Mouse (Mus musculus) inflammation-experienced regulatory T-cells, adult 6 months (primary cell): ENCODE data around the gene Cabp1. TPM values are rescaled to one million over a fixed set of nuclear protein-coding genes. Genes with fewer than 3 reads are reported as not detected.

ENCODE experiments used
- ATAC-seq: one replicate; pipeline ENCODE4 v1.8.0; 2017
- polyA plus RNA-seq, 3 experiments: library from polyadenylated mRNA; unstranded; fragments of 100-300 nt; shearing (Covaris generic); gene quantifications; one replicate each; pipeline ENCODE4 v1.2.1; 2017

The Cabp1 gene
- polyA plus RNA-seq = not detected

GRCm38 (mm10) chr5:115193669-115194625 is at the start of gene Cabp1:
Cabp1 (minus strand) TSS chr5:115194381.
- ATAC-seq = peak; percentile 55

GRCm38 (mm10) chr5:115240191-115240590 is 46.0 kb upstream of the Cabp1 start:
- no peak for ATAC-seq

GRCm38 (mm10) chr5:115238729-115239195 is 44.6 kb upstream of the Cabp1 start:
- ATAC-seq = no peak

- peak; percentile 73 for ATAC-seq
Measured at GRCm38 (mm10) chr5:115237803-115238728, 43.9 kb upstream of the Cabp1 start.

DNA sequence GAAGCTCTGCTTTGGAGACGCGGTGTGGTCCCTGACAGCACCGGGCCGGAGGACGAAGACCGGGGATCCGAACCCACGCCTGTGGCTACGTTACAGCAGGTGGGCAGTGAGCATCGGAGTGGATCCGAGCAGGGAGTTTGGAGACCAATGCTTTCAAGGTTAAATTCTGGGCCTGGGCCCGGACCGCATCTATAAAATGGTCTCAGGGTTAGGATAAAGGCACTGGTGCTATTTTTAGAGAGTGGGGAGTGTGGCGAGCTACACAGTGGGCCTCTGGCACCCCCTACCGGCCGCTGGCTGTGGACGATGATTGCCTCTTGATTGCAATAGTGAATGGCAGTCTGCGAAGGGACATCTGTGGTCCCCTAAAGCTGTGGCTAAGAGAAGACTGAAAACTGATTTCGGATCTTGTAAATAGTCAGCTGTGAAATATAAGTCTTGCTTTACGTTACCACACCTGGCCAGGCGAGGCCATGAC is 41.6 kb upstream of the Cabp1 start, which contains the start of gene Pop5:
Gene Pop5, plus strand, starts transcription at position 51 of the 478 bp plus-strand sequence.
- ATAC-seq = peak; percentile 67

- ATAC-seq = peak; percentile 80
Measured at GRCm38 (mm10) chr5:115235323-115235771, 41.2 kb upstream of the Cabp1 start.

DNA sequence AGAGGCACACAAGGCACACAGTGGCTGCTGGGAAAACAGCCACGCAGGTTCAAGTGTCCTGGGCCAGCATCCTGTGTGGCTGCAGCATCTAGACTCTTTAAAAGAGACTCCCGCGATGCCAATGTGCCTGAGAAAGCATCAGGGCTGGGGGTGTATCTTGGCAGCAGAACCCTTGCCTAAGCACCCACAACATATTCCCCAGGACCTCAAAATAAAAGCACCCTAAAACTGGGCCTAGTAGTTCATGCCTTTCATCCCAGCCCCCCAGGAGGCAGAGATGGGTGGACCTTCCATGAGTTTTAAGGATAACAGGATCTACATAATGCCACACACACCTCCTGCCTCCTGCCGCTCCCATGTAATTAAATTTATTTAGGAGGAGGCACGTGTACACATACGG is 40.3 kb upstream of the Cabp1 start:
- ATAC-seq = no peak

- no peak for ATAC-seq
Measured at GRCm38 (mm10) chr5:115233031-115233780, 39.0 kb upstream of the Cabp1 start.

- ATAC-seq = no peak
Measured at GRCm38 (mm10) chr5:115232516-115232915, 38.3 kb upstream of the Cabp1 start.

DNA sequence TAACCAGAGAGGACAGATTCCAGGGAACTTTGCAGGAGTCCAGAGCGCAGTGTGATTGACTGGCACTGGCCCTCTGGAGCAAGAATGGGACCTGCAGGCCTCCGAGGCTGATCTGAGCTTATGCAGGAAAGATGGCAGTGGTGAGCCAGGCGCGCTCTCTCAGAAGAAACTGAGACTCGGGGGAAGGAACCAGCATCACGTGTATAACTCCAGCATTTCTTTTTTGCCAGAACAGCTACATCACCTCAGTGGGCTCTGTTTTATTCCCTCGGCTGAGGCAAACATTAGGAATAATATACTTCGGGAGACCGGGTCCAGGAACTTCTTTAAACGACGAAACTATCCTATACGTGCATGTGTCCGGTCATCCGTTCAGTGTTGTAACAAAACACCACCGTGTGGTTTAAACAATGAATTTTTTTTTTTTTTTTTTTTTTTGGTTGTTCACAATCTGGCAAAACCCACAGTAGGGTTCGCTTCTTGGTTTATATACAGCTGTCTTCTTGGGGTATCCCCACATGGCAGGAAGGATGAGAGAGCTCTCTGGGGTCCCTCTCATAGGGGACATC is 37.5 kb upstream of the Cabp1 start:
- no peak for ATAC-seq

- no peak for ATAC-seq
Measured at GRCm38 (mm10) chr5:115230830-115231551, 36.8 kb upstream of the Cabp1 start.

GRCm38 (mm10) chr5:115222485-115222884 is 28.3 kb upstream of the Cabp1 start:
- no peak for ATAC-seq

- ATAC-seq = no peak
Measured at GRCm38 (mm10) chr5:115220931-115221640, 26.9 kb upstream of the Cabp1 start.

- no peak for ATAC-seq
Measured at GRCm38 (mm10) chr5:115217998-115218397, 23.8 kb upstream of the Cabp1 start.

DNA sequence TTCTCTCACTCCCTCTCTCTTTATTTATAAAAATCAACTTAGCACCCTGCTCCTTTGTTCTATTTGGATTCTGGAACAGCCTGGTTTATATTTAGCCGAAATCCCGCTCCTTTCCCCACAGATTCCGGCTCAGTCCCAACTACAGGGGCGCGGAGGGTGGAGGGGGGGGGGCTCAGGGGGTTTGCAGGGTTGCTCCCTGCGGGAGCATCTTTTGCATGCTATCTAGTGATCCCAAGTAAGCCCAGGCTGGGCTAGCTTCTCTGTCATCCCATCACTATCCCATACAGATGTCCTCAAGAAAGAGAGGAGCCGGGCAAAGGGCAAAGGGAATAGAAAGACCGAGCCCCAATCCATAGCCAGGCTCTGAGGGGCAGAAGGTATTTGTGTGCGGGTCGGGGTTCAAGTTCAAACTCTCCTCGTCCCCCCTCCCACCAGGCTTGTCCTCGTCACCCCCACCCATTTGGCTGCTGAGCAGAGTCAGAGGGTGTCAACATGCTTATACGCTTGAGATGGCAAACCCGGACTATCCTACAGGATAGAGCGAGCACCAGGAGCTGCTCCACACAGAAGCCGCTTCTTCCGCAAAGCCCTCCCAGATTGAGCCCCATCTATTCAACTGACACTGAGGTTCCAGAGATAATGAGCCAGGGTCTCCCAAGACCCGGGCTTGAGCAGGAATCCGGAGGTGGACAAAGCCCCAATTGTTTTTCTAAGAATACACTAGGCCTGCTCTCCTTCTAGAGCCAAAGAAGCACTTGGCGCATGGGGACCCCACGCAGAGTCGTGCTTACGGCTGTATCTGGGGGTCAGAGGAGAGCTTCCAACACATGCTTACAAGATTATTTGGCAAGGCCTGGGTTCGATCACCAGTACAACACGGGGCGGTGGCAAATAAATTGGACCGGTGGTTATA is 21.3 kb upstream of the Cabp1 start:
- no peak for ATAC-seq

DNA sequence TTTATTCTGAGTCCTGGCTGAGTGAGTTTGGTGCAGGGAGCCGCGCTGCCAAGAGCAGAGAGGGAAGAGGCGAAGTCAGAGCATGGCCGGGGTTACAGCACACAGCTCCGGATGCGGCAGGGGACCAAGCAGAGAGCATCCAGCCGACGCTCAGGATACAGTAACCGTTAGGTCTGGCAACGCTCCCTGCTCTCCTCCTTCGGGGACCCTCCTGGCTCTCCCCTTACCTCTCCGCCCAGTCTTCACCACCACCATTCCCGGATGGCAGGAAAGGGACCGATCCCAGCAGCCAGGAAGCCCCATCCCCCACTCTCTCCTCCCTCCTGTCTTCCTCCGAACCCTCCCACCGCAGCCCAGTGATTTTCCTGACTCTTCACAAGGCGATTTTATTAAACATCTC is 20.7 kb upstream of the Cabp1 start:
- ATAC-seq = no peak

DNA sequence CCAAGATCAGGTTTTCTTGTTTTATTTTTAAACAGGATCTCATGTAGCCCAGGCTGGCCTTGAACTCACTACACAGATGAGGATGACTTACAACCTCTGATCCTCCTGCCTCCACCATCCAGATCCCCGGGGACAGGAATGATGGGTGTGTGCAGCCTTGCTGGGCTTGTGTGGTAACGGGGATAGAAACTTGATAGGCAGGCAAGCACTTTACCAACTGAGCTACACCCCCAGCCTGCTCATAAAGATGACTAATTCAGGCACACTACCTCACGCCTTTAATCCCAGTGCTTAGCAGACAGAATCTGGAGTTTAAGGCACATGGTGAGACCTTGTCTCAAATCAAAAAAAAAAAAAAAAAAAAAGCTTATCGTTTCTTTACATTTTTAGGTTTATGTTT is 18.7 kb upstream of the Cabp1 start:
- ATAC-seq = no peak

GRCm38 (mm10) chr5:115212451-115212850 is 18.3 kb upstream of the Cabp1 start:
- no peak for ATAC-seq

- no peak for ATAC-seq
Measured at GRCm38 (mm10) chr5:115210380-115210779, 16.2 kb upstream of the Cabp1 start.
